Mouse (Mus musculus): ENCODE measurements at regions not wholly inside any gene's neighbourhood (a gene's known extent, or its start where the extent isn't known, plus 50 kb on each side); places are given as distances from the start of the nearest gene placed in this dataset.

GRCm38 (mm10) chr1:90449571-90450226 lies 153.1 kb upstream of the Cops8 start:
- TF ChIP-seq CHD2 (IDR thresholded peaks at IDR 0.05; ENCODE audit: low read depth, low read length) (no peak), ZC3H11A (IDR thresholded peaks at IDR 0.05; ENCODE audit: borderline replicate concordance, low read depth, low read length) (no peak), MAFK (IDR thresholded peaks at IDR 0.05; ENCODE audit: insufficient read depth, low read depth, low read length) (no peak)
